Mouse (Mus musculus): ENCODE results near the gene Dnaic1. TPM values are rescaled to one million over a fixed set of nuclear protein-coding genes. Genes with fewer than 3 reads are reported as not detected.
A peak's percentile ranks its signal among the peaks of the same experiment; 100 is the strongest.

The Dnaic1 gene
- polyA plus RNA-seq, 1 experiment from 2014 or later: 1.0 TPM

- H3K9me3 ChIP-seq: no peaks in the 10 kb centered on the region
- H3K36me3 ChIP-seq: no peaks in the 10 kb centered on the region
- H3K4me1 ChIP-seq (replicated peaks): peaks cover 41% of the 10 kb centered on the region
- 45% methylated on average over 12 of the region's 12 CpGs for WGBS
- H3K4me3 ChIP-seq: no peak overlapping the region
- H3K27ac ChIP-seq (replicated peaks): peak overlapping the region; percentile 59
- no peak overlapping the region; the same call in 1 of the 2 replicates for H3K9ac ChIP-seq
- H3K27me3 ChIP-seq: no peaks in the 10 kb centered on the region; the same call in 1 of the 2 replicates
- no peak overlapping the region for H3K4me2 ChIP-seq
- ATAC-seq (ENCODE audit: low read depth): no peak
These were observed 49.6 kb downstream of the Dnaic1 start for GRCm38 (mm10) chr4:41618916-41619746.

DNA sequence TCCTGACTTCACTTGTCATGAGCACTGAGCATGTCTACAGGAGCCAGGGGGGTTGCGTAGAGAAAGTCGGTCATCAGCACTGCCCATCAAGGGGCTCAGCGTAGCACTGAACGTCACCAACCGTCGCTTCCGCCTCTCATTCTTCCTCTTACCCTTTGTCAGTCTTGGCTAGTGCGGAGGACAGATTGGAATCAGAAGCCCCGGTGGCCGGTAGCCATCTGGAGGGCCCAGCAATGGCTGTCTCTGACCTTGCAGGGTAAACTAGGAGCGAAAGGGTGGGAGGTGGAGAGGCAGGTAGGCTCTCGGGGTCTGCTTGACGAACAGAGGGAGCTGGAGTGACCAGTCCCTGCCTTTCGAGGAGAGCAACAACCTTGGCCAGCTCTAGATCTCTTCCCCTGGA lies 52.5 kb downstream of the Dnaic1 start:
- peaks cover 28% of the 10 kb centered on the region for H3K4me1 ChIP-seq (replicated peaks)
- H3K4me3 ChIP-seq: no peak overlapping the region
- H3K27me3 ChIP-seq: no peaks in the 10 kb centered on the region
- H3K36me3 ChIP-seq: no peaks in the 10 kb centered on the region
- H3K9ac ChIP-seq: no peak overlapping the region
- no peak for ATAC-seq (ENCODE audit: low read depth)
- no peak overlapping the region for H3K27ac ChIP-seq (replicated peaks)
- 88% methylated on average over 14 of the region's 14 CpGs for WGBS
- no peaks in the 10 kb centered on the region for H3K9me3 ChIP-seq
- H3K4me2 ChIP-seq: no peak overlapping the region

DNA sequence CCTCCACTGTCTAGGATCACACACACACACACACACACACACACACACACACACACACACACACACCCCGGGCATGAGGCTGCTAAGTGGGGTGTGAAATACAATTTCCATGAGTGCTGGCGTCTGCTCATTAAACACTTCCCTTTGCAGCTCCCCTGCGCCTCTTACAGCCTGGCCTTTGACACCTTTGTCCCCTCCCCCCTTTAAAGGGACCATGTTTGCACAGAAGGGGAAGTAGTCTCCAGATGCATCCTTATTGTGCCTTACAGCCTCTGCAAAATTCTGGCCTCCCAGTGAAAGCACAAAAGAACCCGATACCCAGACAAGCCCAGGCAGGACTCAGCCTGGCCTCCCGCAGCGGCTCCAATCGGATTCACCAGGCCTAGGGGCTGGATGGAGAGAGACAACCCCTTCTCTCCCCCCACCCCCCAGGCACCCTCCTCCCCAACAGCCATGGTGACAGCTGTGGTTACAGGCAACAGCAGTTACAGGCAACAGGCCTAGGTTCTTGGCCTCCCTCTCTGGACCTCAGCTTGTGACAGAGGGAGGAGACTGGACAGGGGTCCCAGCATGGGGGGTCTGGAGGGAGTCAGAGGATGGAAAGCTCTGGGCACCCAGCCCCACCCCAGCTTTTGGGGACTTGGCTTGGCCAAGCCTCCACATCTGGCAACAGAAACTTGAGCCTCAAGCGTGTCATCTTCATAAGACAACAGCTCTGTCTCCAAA lies 58.8 kb downstream of the Dnaic1 start:
- Histone ChIP-seq H3K4me3 (no peak overlapping the region), H3K9me3 (no peaks in the 10 kb centered on the region), H3K4me1 (replicated peaks) (peaks cover 60% of the 10 kb centered on the region), H3K9ac (0 out of 2 replicates have a peak overlapping the region, but pooled peaks have one; percentile 18), H3K36me3 (no peaks in the 10 kb centered on the region), H3K27me3 (no peaks in the 10 kb centered on the region), H3K27ac (replicated peaks) (peak overlapping the region; percentile 78), H3K4me2 (no peak overlapping the region)
- 8% methylated on average over 8 of the region's 8 CpGs for WGBS
- peak; percentile 56 for ATAC-seq (ENCODE audit: low read depth)

- Histone ChIP-seq H3K4me3 (no peak overlapping the region), H3K9ac (no peak overlapping the region), H3K36me3 (no peaks in the 10 kb centered on the region), H3K27ac (replicated peaks) (peak overlapping the region; percentile 33; the same call in 1 of the 2 replicates), H3K9me3 (no peaks in the 10 kb centered on the region), H3K27me3 (no peaks in the 10 kb centered on the region), H3K4me2 (no peak overlapping the region), H3K4me1 (replicated peaks) (peaks cover 64% of the 10 kb centered on the region)
- WGBS: 36% methylated on average over 6 of the region's 6 CpGs
- no peak for ATAC-seq (ENCODE audit: low read depth)
These were observed 60.6 kb downstream of the Dnaic1 start for GRCm38 (mm10) chr4:41630196-41630595.

GRCm38 (mm10) chr4:41631390-41631789 lies 61.8 kb downstream of the Dnaic1 start:
- Histone ChIP-seq H3K4me2 (peak overlapping the region; percentile 24), H3K4me3 (no peak overlapping the region), H3K27ac (replicated peaks) (peak overlapping the region; percentile 70), H3K4me1 (replicated peaks) (peaks cover 75% of the 10 kb centered on the region), H3K9ac (0 out of 2 replicates have a peak overlapping the region, but pooled peaks have one; percentile 38), H3K27me3 (no peaks in the 10 kb centered on the region), H3K36me3 (no peaks in the 10 kb centered on the region), H3K9me3 (no peaks in the 10 kb centered on the region)
- no peak for ATAC-seq (ENCODE audit: low read depth)
- WGBS: 3% methylated on average over 11 of the region's 11 CpGs

- WGBS: 82% methylated on average over 9 of the region's 9 CpGs
- Histone ChIP-seq H3K4me3 (no peak overlapping the region), H3K4me2 (no peak overlapping the region), H3K27me3 (no peaks in the 10 kb centered on the region), H3K9ac (no peak overlapping the region), H3K27ac (replicated peaks) (no peak overlapping the region), H3K4me1 (replicated peaks) (peaks cover 79% of the 10 kb centered on the region), H3K9me3 (no peaks in the 10 kb centered on the region), H3K36me3 (peaks cover 11% of the 10 kb centered on the region)
- no peak for ATAC-seq (ENCODE audit: low read depth)
These were observed 63.4 kb downstream of the Dnaic1 start for GRCm38 (mm10) chr4:41633001-41633400.

DNA sequence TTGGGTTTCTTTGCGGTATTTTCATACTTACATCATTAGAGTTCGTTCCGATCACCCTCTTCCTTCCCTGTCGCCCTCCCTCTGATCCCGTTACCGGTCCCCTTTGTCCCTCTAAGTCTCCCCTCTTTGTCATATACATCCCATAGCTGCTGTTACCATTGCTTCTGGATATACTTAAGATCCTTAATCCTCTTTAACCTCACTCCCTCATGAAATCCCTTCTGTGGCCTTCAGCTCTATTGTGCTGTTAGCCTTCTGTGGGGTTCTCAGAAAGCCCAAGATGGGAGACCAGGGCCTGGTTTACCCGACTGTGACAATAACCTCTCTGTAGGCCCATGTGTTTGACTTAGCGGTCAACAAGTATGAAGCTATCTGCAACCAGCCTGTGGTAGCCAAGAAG lies 65.1 kb downstream of the Dnaic1 start:
- no peaks in the 10 kb centered on the region for H3K27me3 ChIP-seq
- peaks cover 79% of the 10 kb centered on the region for H3K4me1 ChIP-seq (replicated peaks)
- no peak for ATAC-seq (ENCODE audit: low read depth)
- peaks cover 11% of the 10 kb centered on the region for H3K36me3 ChIP-seq
- H3K9me3 ChIP-seq: no peaks in the 10 kb centered on the region
- no peak overlapping the region for H3K4me2 ChIP-seq
- no peak overlapping the region for H3K9ac ChIP-seq
- H3K27ac ChIP-seq (replicated peaks): no peak overlapping the region
- 93% methylated on average over 8 of the region's 8 CpGs for WGBS
- H3K4me3 ChIP-seq: no peak overlapping the region

DNA sequence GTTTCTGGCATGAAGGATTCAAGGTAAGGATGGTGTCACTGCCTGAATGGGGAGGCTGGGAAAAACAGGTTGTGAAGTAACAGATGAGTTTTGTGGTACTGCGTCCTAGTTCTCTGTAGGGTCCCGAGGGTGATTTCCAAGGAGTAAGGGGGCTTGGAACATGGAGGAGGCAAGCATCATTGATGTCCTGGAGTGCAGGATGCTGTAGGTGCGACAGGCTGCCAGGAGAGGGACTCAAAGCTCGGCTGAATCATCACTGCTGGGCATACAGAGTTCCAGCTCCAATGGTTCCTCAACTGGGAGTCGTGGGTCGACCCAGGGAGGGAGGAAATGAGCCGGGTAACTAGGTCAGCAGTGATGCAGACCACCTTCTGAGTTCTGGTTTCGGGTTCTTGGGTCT lies 65.6 kb downstream of the Dnaic1 start:
- H3K27ac ChIP-seq (replicated peaks): no peak overlapping the region
- no peaks in the 10 kb centered on the region for H3K27me3 ChIP-seq
- no peaks in the 10 kb centered on the region for H3K9me3 ChIP-seq
- no peak overlapping the region for H3K4me2 ChIP-seq
- WGBS: 76% methylated on average over 8 of the region's 8 CpGs
- no peak overlapping the region for H3K9ac ChIP-seq
- ATAC-seq (ENCODE audit: low read depth): no peak
- H3K36me3 ChIP-seq: peaks cover 11% of the 10 kb centered on the region
- H3K4me3 ChIP-seq: no peak overlapping the region
- peaks cover 75% of the 10 kb centered on the region for H3K4me1 ChIP-seq (replicated peaks)

DNA sequence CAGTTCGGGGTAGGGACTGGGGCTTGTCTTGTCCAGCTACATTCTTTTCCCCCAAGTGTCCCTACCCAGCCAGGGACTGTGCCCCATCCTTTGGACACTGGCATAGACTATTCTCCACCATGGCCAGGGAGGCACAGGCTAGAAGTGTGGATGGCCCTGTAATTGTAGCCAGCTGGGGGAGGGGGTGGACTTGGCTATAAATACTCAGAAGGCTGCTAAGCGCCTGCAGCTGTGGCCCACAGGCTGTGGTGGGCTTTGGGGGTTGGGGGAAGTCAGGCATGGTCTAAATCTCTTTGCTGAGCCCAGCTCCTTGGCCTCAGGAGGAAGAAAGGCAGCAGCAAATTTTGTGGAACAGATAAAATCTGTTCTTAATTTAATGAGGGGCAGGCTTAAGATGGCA lies 66.3 kb downstream of the Dnaic1 start:
- Histone ChIP-seq H3K4me3 (no peak overlapping the region), H3K4me1 (replicated peaks) (peaks cover 75% of the 10 kb centered on the region), H3K9me3 (no peaks in the 10 kb centered on the region), H3K27ac (replicated peaks) (peak overlapping the region; percentile 2), H3K9ac (0 out of 2 replicates have a peak overlapping the region, but pooled peaks have one; percentile 22), H3K36me3 (peaks cover 11% of the 10 kb centered on the region), H3K4me2 (no peak overlapping the region), H3K27me3 (no peaks in the 10 kb centered on the region)
- no peak for ATAC-seq (ENCODE audit: low read depth)
- WGBS: 50% methylated on average over 2 of the region's 2 CpGs

DNA sequence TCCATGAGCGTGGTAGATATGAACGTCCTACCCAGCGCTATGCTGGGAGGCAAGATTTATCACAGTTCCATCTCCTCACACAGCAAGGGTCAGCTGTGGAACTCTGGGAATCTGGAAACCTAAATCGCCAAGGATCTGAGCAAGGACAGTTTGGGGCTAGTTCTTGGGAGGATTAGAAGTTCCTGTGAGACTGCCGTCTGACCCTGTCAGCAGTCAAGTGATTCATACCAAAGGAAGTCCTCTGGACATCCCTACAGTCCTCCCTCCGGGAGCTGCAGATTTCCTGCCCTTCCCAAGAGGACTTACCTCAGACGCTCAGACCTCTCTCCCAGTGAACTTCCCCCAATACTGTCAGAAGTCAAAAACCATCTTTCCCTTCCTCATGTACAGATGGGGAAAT lies 66.8 kb downstream of the Dnaic1 start:
- no peak overlapping the region for H3K4me2 ChIP-seq
- no peak for ATAC-seq (ENCODE audit: low read depth)
- H3K27me3 ChIP-seq: no peaks in the 10 kb centered on the region
- 35% methylated on average over 7 of the region's 7 CpGs for WGBS
- peak overlapping the region; percentile 2 for H3K27ac ChIP-seq (replicated peaks)
- H3K36me3 ChIP-seq: peaks cover 11% of the 10 kb centered on the region
- peaks cover 75% of the 10 kb centered on the region for H3K4me1 ChIP-seq (replicated peaks)
- H3K4me3 ChIP-seq: no peak overlapping the region
- H3K9me3 ChIP-seq: no peaks in the 10 kb centered on the region
- 0 out of 2 replicates have a peak overlapping the region, but pooled peaks have one; percentile 22 for H3K9ac ChIP-seq

GRCm38 (mm10) chr4:41636882-41637635 lies 67.5 kb downstream of the Dnaic1 start:
- Histone ChIP-seq H3K4me2 (peak overlapping the region; percentile 69; the same call in 1 of the 2 replicates), H3K27ac (replicated peaks) (peak overlapping the region; percentile 2), H3K36me3 (peaks cover 11% of the 10 kb centered on the region), H3K9ac (0 out of 2 replicates have a peak overlapping the region, but pooled peaks have one; percentile 95), H3K4me1 (replicated peaks) (peaks cover 69% of the 10 kb centered on the region), H3K4me3 (no peak overlapping the region), H3K9me3 (no peaks in the 10 kb centered on the region), H3K27me3 (no peaks in the 10 kb centered on the region)
- WGBS: 68% methylated on average over 10 of the region's 10 CpGs
- ATAC-seq (ENCODE audit: low read depth): no peak
